Mouse (Mus musculus) forelimb bud, embryonic 11.5 days (tissue): ENCODE measurements at regions not wholly inside any gene's neighbourhood (a gene's known extent, or its start where the extent isn't known, plus 50 kb on each side); places are given as distances from the start of the nearest gene placed in this dataset.

Experiments
- DNase-seq: peaks from one replicate; pipeline ENCODE4 v3.0.0-alpha.2; 2012; ENCODE audit warnings: low read depth, low spot score

DNA sequence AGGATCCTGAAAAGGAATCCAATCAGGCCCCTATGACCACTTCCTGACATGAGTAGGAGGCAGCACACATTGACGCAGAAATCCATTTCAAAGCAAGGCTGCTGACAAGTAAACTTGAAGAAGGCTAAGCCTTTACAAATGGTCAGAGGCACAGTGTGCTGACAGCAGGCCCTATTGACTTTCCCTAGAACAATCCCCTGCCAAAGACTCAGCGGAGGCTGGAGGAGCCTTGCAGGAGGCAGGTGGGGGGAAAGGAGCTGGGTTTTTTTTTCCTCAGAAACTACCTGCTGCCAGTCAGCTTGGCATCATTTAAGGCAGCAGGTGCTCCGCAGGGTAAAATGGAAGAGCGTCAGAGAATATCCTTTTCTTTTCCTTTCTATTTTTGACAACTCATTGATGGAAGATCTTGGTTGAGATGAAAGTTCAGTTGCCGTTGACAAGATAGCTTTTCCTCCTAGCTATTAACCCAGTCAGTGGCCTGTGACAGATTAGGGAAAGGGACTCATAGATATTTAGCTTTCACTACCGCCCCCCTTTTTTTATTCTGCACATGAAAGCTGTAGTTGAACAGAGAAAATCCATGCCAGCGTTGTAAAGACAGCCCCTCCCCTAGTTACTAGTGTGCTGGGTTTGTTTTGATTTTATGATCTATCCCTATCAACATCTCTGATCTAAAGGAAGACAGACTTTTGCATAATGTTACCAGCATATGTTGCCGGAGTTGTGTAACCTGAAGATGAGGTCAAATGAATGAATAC lies 210.6 kb downstream of the Csnka2ip start:
- no peak for DNase-seq

DNA sequence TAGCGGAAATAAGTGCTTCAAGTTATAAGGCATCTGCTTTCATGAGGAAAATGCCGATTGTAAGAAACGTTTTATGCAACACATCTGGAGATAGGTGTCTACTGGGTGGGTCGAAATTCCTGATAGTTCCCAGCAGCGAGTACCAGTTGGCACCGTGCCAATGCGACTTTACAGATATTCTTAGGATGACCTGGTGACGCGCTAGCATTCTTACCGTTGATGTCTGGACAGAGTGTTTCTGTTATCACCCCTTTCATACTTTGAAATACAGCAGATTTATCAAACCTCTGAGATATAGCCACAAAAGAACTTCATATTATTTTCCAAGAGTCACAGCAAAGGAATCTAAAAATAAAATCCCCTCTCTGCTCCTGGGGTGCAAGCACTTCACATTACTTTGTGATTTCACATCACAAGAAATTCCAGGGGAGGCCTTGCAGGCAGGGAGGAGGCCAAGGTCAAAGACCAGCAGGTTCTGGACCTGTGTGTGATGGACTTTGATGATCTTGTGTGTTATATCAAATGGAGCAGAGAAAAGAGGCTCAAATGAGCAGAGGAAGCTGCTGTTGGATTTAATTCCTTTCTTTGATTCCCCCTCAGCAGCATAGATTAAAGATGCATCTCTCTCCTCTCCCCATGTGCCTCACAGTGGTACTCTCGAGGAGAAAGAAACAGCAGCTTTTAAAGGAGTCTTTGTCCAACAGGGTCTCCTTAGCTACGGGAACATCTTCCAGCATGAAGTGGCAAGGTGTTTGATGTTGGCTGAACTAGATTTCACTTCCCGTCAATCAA lies 233.4 kb downstream of the Csnka2ip start:
- DNase-seq: no peak

- DNase-seq: no peak
These were observed 254.3 kb downstream of the Csnka2ip start for GRCm38 (mm10) chr16:64347940-64348339.

DNA sequence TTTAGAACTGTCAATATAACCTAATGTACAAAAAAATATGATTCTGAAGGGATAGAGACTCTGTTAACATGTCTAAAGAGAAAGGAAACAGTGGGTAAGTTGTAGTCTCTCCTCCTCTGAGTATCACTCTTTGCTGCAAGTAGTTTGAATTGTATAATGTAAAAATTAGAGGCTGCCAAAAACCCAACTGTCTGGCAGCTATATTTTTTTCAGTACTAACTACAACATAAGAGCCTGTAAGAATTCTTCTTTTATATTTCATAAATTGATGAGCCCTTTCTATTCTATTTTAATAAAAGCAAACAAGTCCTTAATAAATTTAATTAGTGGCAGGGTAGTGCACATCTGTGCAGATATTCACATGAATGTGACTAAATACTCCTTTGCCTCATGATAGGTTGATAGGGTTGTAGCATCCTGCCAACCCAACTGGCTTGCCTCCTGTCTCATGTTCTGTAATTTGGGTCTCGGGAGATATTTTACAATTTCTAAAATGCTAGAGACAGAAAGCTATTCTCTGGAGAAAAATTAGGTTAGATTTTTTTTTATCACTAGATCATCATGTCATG lies 269.2 kb downstream of the Csnka2ip start:
- no peak for DNase-seq

DNA sequence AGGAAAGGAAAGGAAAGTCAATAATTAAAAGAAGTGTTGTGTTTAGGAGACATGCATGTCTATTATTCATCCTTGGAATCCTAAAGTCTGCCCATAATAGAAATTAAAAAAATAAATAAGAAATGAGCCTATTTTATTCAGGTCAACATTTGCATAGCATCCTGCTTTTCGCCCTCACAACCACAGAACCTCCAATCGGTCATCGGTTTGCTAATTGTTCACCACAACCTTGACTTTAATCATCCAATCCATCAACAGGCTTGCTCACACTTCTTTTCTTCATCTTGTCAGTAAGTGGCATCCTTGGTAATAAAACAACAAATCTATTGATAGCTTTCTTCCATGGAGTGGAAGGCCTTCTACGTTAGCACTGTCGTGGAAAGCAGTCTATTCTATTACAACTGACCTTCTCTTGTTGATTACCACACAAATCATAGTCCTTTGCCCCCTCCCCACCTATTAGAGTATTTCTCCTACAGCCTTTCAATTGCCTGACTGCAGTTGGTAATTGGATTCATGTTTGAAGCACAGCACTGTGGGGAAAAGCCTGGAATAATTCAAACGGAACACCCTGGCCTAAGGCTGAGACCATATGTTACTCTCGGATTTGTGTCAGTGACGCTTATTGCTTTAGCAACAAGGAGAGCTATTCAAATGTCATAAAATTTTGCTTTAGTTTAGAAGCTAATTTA lies 269.9 kb downstream of the Csnka2ip start:
- DNase-seq: peak; percentile 51

GRCm38 (mm10) chr16:64329264-64330060 lies 272.7 kb downstream of the Csnka2ip start:
- no peak for DNase-seq

- DNase-seq: no peak
These were observed 283.3 kb downstream of the Csnka2ip start for GRCm38 (mm10) chr16:64318796-64319493.

DNA sequence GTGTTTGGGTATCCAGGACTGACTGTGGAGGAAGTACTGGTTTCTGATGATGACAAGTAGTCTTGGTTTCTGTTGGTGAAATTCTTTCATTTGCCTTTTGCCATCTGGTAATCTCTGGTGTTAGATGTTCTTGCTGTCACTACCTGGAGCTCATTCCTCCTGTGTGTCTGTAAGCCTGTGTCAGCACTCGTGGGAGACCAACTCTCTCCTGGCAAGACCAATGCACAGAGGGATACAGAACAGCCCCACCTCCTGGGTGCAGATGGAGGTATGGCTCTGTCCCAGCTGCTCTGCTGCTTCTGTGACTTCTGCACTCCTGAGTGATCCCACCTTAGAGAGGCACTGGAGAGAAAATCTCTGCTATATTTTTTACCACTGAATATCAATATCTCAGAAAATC lies 285.4 kb downstream of the Csnka2ip start:
- DNase-seq: no peak

GRCm38 (mm10) chr16:64293507-64293906 lies 308.7 kb downstream of the Csnka2ip start:
- DNase-seq: no peak

DNA sequence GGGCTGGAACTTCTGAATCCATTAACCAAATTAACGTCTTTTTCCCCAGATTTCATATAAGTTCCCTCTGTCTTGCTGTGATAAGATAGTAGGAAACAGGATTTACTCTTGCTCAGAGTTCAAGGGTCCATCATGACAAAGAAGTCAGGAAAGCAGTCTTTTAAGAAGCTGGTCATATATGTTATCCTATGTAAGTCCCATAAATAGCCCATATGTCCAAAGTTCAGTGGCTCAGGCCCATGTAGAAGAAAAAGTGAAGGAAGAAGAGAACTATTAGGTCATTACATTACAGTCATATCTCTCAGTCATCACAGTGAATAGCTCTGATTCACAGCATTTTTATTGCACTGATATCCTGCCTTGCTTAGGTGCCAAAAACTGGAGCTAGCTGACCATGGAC lies 316.9 kb downstream of the Csnka2ip start:
- DNase-seq: no peak

- DNase-seq: no peak
These were observed 326.2 kb downstream of the Csnka2ip start for GRCm38 (mm10) chr16:64275860-64276597.

GRCm38 (mm10) chr16:64275420-64275819 lies 326.8 kb downstream of the Csnka2ip start:
- DNase-seq: no peak

- no peak for DNase-seq
These were observed 337.1 kb downstream of the Csnka2ip start for GRCm38 (mm10) chr16:64264960-64265736.

DNA sequence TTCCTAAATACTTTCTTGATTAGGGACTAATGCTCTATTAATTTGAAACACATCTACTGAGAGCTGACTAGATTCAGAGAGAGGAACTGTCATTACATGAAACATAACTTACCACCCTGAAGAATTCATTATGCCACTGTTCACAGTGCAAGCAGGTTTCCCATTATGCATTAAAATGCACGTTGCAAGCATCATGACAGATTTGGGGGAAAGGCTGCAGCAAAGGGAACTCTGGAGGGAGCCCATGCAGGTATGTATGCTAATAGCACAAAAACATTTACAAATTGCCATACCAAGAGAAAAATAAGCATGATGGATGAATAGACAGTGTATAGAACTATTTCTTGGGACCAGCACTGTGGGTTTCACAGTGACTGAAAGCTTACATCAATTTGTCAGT lies 351.1 kb downstream of the Csnka2ip start:
- DNase-seq: no peak

DNA sequence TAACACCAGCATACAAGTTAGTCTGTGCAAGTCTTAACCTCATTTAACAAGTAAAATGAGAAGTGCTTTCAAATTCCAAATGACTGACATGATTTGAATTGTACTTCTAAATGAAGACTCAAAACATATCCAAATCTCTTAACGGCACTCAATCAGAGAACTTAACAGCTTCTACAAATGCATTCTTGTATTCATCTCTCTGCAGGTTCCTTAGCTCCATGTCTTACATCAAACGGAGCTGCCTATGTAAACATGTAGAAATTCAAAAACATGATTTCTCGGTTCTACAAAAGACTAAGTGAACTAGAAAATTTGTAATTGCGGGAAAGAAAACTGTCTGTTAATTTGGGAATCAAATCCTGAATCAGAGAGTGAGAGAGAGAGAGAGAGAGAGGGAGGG lies 353.5 kb downstream of the Csnka2ip start:
- no peak for DNase-seq

DNA sequence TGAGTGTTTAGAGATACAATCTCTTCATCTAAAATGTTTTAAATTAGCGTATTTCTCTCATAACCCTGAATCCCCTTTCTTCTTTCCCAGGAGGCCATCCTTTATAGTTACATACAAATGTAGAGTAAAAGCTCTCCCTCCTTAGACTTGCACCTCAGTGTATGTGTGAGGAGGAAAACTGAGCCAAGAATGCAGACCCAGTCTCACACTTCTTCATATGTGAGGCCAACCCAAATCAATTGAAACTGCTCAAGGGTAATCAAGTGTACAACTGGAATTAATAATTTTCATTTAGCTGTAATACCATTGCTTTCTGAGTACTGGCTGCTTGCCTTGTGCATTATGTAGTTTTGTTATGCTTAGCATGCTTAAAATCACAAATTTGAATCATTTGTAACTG lies 356.3 kb downstream of the Csnka2ip start:
- DNase-seq: no peak

DNA sequence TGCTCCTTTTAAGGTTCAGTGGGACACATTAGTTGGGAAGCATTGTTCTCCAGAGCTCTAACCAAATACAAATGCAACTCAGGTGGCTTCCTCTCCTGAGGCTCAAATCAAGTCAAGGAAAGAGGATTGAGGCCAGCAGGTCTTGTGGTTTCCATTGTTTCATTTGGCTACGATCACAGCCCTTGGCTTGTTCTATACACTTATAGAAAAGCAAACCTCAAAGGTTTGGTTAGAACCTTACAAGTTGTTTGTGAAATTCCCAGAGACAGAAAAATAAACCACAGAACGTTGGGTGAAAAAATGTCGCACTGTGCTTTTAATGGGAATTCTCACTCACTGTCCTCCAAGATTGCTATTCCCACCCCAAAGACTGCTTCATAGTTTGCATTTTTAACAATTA lies 360.4 kb upstream of the Epha3 start:
- no peak for DNase-seq

- DNase-seq: no peak
These were observed 352.7 kb upstream of the Epha3 start for GRCm38 (mm10) chr16:64216671-64217070.

GRCm38 (mm10) chr16:64211895-64212294 lies 347.9 kb upstream of the Epha3 start:
- DNase-seq: no peak
